Mouse (Mus musculus): ENCODE measurements around the gene Cacna1i. TPM values are rescaled to one million over a fixed set of nuclear protein-coding genes. Genes with fewer than 3 reads are reported as not detected.

The Cacna1i gene
- total and polyA plus RNA-seq, 2 experiments from 2014 or later, result not detected

- Histone ChIP-seq H3K9me3 (replicated peaks; ENCODE audit: control insufficient read depth, low read length) (no peaks in the 10 kb centered on the region), H3K9ac (replicated peaks; ENCODE audit: low read depth, low read length) (peak overlapping the region; percentile 68), H3K27me3 (ENCODE audit: control insufficient read depth, insufficient read depth, low read length) (no peaks in the 10 kb centered on the region), H3K4me3 (ENCODE audit: low read depth, low read length) (peak overlapping the region; percentile 79), H3K4me2 (ENCODE audit: low read depth, low read length) (peak overlapping the region; percentile 95), H3K36me3 (replicated peaks; ENCODE audit: control insufficient read depth, insufficient read depth, low read length) (peaks cover 32% of the 10 kb centered on the region), H3K4me1 (ENCODE audit: control insufficient read depth, insufficient read depth) (peaks cover 38% of the 10 kb centered on the region), H3K27ac (ENCODE audit: low read depth) (peak overlapping the region; percentile 98)
- DNase-seq (ENCODE audit: low spot score), result peak; percentile 71
- WGBS, result 25% methylated on average over 6 of the region's 6 CpGs
- TF ChIP-seq EP300 (IDR thresholded peaks at IDR 0.05; ENCODE audit: low read depth), result no peak
- no peak for TF ChIP-seq CTCF (IDR thresholded peaks at IDR 0.05; ENCODE audit: low read depth)
- ATAC-seq (ENCODE audit: insufficient read depth, low read depth), result no peak
Observed at GRCm38 (mm10) chr15:80254207-80254606, 32.8 kb upstream of the Cacna1i start.

- DNase-seq (ENCODE audit: low spot score) (peak; percentile 98), ATAC-seq (ENCODE audit: insufficient read depth, low read depth) (peak; percentile 89)
- peak within 1 kb of the TSS; percentile 97 for H3K9ac ChIP-seq (replicated peaks; ENCODE audit: low read depth, low read length)
- peak within 1 kb of the TSS; percentile 98 for H3K27ac ChIP-seq (ENCODE audit: low read depth)
- peak; percentile 82 for TF ChIP-seq EP300 (IDR thresholded peaks at IDR 0.05; ENCODE audit: low read depth)
- TF ChIP-seq CTCF (IDR thresholded peaks at IDR 0.05; ENCODE audit: low read depth), result no peak
- no peaks in the 10 kb centered on the region for H3K9me3 ChIP-seq (replicated peaks; ENCODE audit: control insufficient read depth, low read length)
- peaks cover 33% of the 10 kb centered on the region for H3K4me1 ChIP-seq (ENCODE audit: control insufficient read depth, insufficient read depth)
- peaks cover 30% of the 10 kb centered on the region for H3K36me3 ChIP-seq (replicated peaks; ENCODE audit: control insufficient read depth, insufficient read depth, low read length)
- H3K4me2 ChIP-seq (ENCODE audit: low read depth, low read length), result peak within 1 kb of the TSS; percentile 95
- peak within 1 kb of the TSS; percentile 79 for H3K4me3 ChIP-seq (ENCODE audit: low read depth, low read length)
- H3K27me3 ChIP-seq (ENCODE audit: control insufficient read depth, insufficient read depth, low read length), result no peaks in the 10 kb centered on the region
- WGBS, result under 1% methylated on average over 61 of the region's 62 CpGs
Observed at GRCm38 (mm10) chr15:80254847-80255645, 32.0 kb upstream of the Cacna1i start, which contains the start of gene Atf4. Atf4 (plus strand) TSS chr15:80255184.

- WGBS, result under 1% methylated on average over 50 of the region's 51 CpGs
- Histone ChIP-seq H3K36me3 (replicated peaks; ENCODE audit: control insufficient read depth, insufficient read depth, low read length) (peaks cover 34% of the 10 kb centered on the region), H3K9ac (replicated peaks; ENCODE audit: low read depth, low read length) (peak overlapping the region; percentile 97), H3K4me1 (ENCODE audit: control insufficient read depth, insufficient read depth) (peaks cover 33% of the 10 kb centered on the region), H3K4me3 (ENCODE audit: low read depth, low read length) (peak overlapping the region; percentile 79), H3K27me3 (ENCODE audit: control insufficient read depth, insufficient read depth, low read length) (no peaks in the 10 kb centered on the region), H3K27ac (ENCODE audit: low read depth) (peak overlapping the region; percentile 98), H3K4me2 (ENCODE audit: low read depth, low read length) (peak overlapping the region; percentile 95), H3K9me3 (replicated peaks; ENCODE audit: control insufficient read depth, low read length) (no peaks in the 10 kb centered on the region)
- DNase-seq (ENCODE audit: low spot score) (peak; percentile 94), ATAC-seq (ENCODE audit: insufficient read depth, low read depth) (peak; percentile 70)
- TF ChIP-seq CTCF (IDR thresholded peaks at IDR 0.05; ENCODE audit: low read depth) (no peak), EP300 (IDR thresholded peaks at IDR 0.05; ENCODE audit: low read depth) (no peak; the same call in 1 of the 2 replicates)
Observed at GRCm38 (mm10) chr15:80255646-80256121, 31.4 kb upstream of the Cacna1i start.

- H3K4me1 ChIP-seq (ENCODE audit: control insufficient read depth, insufficient read depth), result peaks cover 28% of the 10 kb centered on the region; the same call in 1 of the 2 replicates
- 3% methylated on average over 16 of the region's 16 CpGs for WGBS
- no peaks in the 10 kb centered on the region for H3K9me3 ChIP-seq (replicated peaks; ENCODE audit: control insufficient read depth, low read length)
- H3K27ac ChIP-seq (ENCODE audit: low read depth), result peak overlapping the region; percentile 98
- no peak for ATAC-seq (ENCODE audit: insufficient read depth, low read depth)
- peak overlapping the region; percentile 95 for H3K4me2 ChIP-seq (ENCODE audit: low read depth, low read length)
- peak overlapping the region; percentile 97 for H3K9ac ChIP-seq (replicated peaks; ENCODE audit: low read depth, low read length)
- TF ChIP-seq CTCF (IDR thresholded peaks at IDR 0.05; ENCODE audit: low read depth), result no peak
- no peak for TF ChIP-seq EP300 (IDR thresholded peaks at IDR 0.05; ENCODE audit: low read depth)
- peaks cover 34% of the 10 kb centered on the region for H3K36me3 ChIP-seq (replicated peaks; ENCODE audit: control insufficient read depth, insufficient read depth, low read length)
- no peaks in the 10 kb centered on the region for H3K27me3 ChIP-seq (ENCODE audit: control insufficient read depth, insufficient read depth, low read length)
- H3K4me3 ChIP-seq (ENCODE audit: low read depth, low read length), result peak overlapping the region; percentile 79
- no peak for DNase-seq (ENCODE audit: low spot score)
Observed at GRCm38 (mm10) chr15:80256242-80256641, 30.8 kb upstream of the Cacna1i start.

GRCm38 (mm10) chr15:80256656-80257601, 30.1 kb upstream of the Cacna1i start:
- no peaks in the 10 kb centered on the region for H3K27me3 ChIP-seq (ENCODE audit: control insufficient read depth, insufficient read depth, low read length)
- peak overlapping the region; percentile 95 for H3K4me2 ChIP-seq (ENCODE audit: low read depth, low read length)
- ATAC-seq (ENCODE audit: insufficient read depth, low read depth) (no peak), DNase-seq (ENCODE audit: low spot score) (no peak)
- H3K36me3 ChIP-seq (replicated peaks; ENCODE audit: control insufficient read depth, insufficient read depth, low read length), result peaks cover 34% of the 10 kb centered on the region
- no peaks in the 10 kb centered on the region for H3K9me3 ChIP-seq (replicated peaks; ENCODE audit: control insufficient read depth, low read length)
- TF ChIP-seq CTCF (IDR thresholded peaks at IDR 0.05; ENCODE audit: low read depth) (no peak), EP300 (IDR thresholded peaks at IDR 0.05; ENCODE audit: low read depth) (0 out of 2 replicates have a peak, but pooled peaks have one; percentile 17)
- peak overlapping the region; percentile 97 for H3K9ac ChIP-seq (replicated peaks; ENCODE audit: low read depth, low read length)
- H3K4me3 ChIP-seq (ENCODE audit: low read depth, low read length), result peak overlapping the region; percentile 79
- WGBS, result 45% methylated on average over 12 of the region's 12 CpGs
- peaks cover 21% of the 10 kb centered on the region; the same call in 1 of the 2 replicates for H3K4me1 ChIP-seq (ENCODE audit: control insufficient read depth, insufficient read depth)
- peak overlapping the region; percentile 98 for H3K27ac ChIP-seq (ENCODE audit: low read depth)

All from heart, postnatal 0 days (tissue).